Mouse (Mus musculus) embryonic facial prominence, embryonic 15.5 days (tissue): Measurements from ENCODE around the gene Zcchc24. TPM values are rescaled to one million over a fixed set of nuclear protein-coding genes. Genes with fewer than 3 reads are reported as not detected.
A peak's percentile ranks its signal among the peaks of the same experiment; 100 is the strongest.

Source experiments
- ATAC-seq: fragments of 200-750 bp; cut with Nextera tagmentation; 2 replicates; pipeline ENCODE4 v1.8.0; 2017; ENCODE audit warnings: low read depth, moderate TSS enrichment; ENCODE audit not compliant: insufficient number of reproducible peaks, low FRiP score, low TSS enrichment
- H3K27ac ChIP-seq: fragments of 300-500 bp; sonication (generic); replicated peaks from 2 replicates; pipeline ENCODE4 v1.5.1; 2015; ENCODE audit warnings: mild to moderate bottlenecking, inconsistent platforms
- H3K27me3 ChIP-seq: fragments of 300-500 bp; sonication (generic); 2 replicates; pipeline ENCODE4 v1.6.1; 2015; ENCODE audit warnings: inconsistent platforms
- H3K36me3 ChIP-seq: fragments of 300-500 bp; sonication (generic); 2 replicates; pipeline ENCODE4 v1.6.1; 2015; ENCODE audit warnings: mild to moderate bottlenecking, inconsistent platforms
- H3K4me1 ChIP-seq: fragments of 300-500 bp; sonication (generic); 2 replicates; pipeline ENCODE4 v1.6.1; 2015; ENCODE audit warnings: inconsistent platforms
- H3K4me2 ChIP-seq: fragments of 300-500 bp; sonication (generic); replicated peaks from 2 replicates; pipeline ENCODE4 v1.6.1; 2015; ENCODE audit warnings: mild to moderate bottlenecking, inconsistent platforms
- H3K4me3 ChIP-seq: fragments of 300-500 bp; sonication (generic); replicated peaks from 2 replicates; pipeline ENCODE4 v1.5.1; 2015; ENCODE audit warnings: mild to moderate bottlenecking, inconsistent platforms
- H3K9ac ChIP-seq: fragments of 300-500 bp; sonication (generic); 2 replicates; pipeline ENCODE4 v1.6.1; 2015; ENCODE audit warnings: inconsistent platforms
- H3K9me3 ChIP-seq: fragments of 300-500 bp; sonication (generic); replicated peaks from 2 replicates; pipeline ENCODE4 v1.6.1; 2016; ENCODE audit warnings: inconsistent platforms
- WGBS: fragments of 180-500 bp; shearing (Covaris S2); methylation state at CpG from one replicate; pipeline ENCODE4 v1.1.7; 2015; 5-methylcytosine and 5-hydroxymethylcytosine counted together
- polyA plus RNA-seq: library from polyadenylated mRNA; unstranded; fragments of >200 nt; fragmentation: Nextera tagmentation; extraction: Ambion mirVana; gene quantifications from 2 replicates; pipeline ENCODE4 v1.2.1, GENCODE M21; 2015

The Zcchc24 gene
- polyA plus RNA-seq, 1 experiment from 2014 or later: 34.0 TPM

DNA sequence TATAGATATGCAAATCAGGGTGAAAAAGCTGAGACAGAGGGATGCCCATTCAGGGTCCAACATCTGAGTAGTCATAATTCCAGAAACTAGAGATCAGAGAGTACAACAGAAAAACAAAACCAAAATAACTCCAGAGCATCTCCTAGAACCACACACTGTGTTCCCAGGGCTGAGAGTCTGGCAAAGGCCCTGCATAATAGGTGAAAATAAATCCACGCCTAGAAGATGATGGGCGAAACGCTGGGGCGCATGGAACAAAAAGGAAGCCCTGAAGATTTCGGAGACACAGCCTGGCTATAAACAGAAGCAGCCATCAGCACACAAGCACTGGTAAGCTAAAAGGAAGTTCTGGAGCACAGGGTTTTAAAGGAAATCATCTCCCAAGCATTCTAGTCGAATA lies 26.2 kb upstream of the Zcchc24 start:
- H3K4me3 ChIP-seq: no peak overlapping the region
- H3K9ac ChIP-seq: no peak overlapping the region
- H3K9me3 ChIP-seq: no peaks in the 10 kb centered on the region
- no peaks in the 10 kb centered on the region for H3K27me3 ChIP-seq
- no peaks in the 10 kb centered on the region for H3K36me3 ChIP-seq
- peak overlapping the region; percentile 79 for H3K27ac ChIP-seq
- 38% methylated on average over 6 of the region's 6 CpGs for WGBS
- no peak for ATAC-seq
- H3K4me1 ChIP-seq: peaks cover 21% of the 10 kb centered on the region
- 0 out of 2 replicates have a peak overlapping the region, but pooled peaks have one; percentile 6 for H3K4me2 ChIP-seq

DNA sequence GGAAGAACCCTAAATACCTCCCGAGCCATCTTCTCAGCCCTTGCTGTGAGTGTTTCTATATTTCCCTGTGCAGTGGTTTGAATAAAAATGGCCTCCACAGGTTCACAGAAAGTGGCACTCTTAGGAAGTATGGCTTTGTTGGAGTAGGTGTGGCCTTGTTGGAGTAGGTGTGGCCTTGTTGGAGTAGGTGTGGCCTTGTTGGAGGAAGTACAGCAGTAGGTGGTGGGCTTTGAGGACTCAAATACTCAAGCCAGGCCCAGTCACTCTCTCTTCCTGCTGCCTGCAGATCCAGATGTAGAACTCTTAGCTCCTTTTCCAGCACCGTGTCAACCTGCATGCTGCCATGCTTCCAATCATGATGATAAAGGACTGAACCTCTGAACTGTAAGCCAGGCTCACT lies 25.5 kb upstream of the Zcchc24 start:
- Histone ChIP-seq H3K9me3 (no peaks in the 10 kb centered on the region), H3K27me3 (no peaks in the 10 kb centered on the region), H3K4me1 (peaks cover 17% of the 10 kb centered on the region), H3K4me2 (no peak overlapping the region), H3K36me3 (no peaks in the 10 kb centered on the region), H3K27ac (no peak overlapping the region), H3K4me3 (no peak overlapping the region), H3K9ac (no peak overlapping the region)
- WGBS: 96% methylated on average over 2 of the region's 2 CpGs
- ATAC-seq: no peak

DNA sequence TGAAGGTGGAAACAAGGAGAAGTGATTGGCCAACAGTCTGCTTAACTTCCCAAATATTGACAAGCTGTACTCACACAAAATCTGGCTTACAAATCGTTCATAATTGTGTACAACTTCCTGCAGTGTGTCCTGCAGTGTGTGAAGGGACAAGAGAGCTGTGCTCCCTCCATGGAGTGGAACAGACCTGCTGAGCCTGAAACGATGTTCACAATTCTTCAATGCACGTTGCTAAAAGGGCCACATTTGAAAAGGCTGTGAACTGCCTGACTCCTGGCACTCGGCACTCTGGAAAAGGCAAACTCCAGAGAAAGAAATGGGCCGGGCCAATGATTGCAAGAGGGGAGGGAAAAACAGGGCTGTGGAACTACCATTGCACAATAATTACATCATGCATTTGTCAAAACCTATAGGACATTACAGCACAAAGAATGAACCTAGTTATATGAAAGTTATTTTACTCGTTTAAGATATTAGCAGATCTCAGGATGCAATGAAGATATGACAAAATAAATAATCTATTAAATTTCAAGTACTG lies 22.0 kb upstream of the Zcchc24 start:
- H3K4me3 ChIP-seq: no peak overlapping the region
- WGBS: 66% methylated on average over 6 of the region's 6 CpGs
- H3K36me3 ChIP-seq: no peaks in the 10 kb centered on the region
- no peaks in the 10 kb centered on the region for H3K27me3 ChIP-seq
- peaks cover 17% of the 10 kb centered on the region for H3K4me1 ChIP-seq
- no peak for ATAC-seq
- no peak overlapping the region for H3K4me2 ChIP-seq
- no peak overlapping the region for H3K9ac ChIP-seq
- H3K9me3 ChIP-seq: no peaks in the 10 kb centered on the region
- H3K27ac ChIP-seq: no peak overlapping the region

DNA sequence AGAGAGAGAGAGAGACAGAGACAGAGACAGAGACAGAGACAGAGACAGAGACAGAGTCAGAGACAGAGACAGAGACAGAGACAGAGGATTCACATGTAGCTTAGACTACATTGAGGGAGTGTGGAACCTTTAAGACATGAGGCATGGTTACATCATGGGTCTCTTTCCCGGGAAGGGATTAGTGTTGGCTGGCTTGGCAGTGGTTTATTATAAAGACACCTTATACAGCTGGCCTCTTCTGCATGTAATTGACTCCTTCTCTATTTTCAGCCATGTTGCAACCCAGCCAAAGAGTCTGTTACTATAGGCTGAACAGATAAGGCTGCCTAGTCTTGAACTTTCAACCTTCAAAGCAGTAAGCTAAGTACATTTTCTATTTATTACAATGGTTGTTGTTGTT lies 21.1 kb upstream of the Zcchc24 start:
- Histone ChIP-seq H3K4me2 (no peak overlapping the region), H3K27me3 (no peaks in the 10 kb centered on the region), H3K4me3 (no peak overlapping the region), H3K36me3 (no peaks in the 10 kb centered on the region), H3K4me1 (peaks cover 12% of the 10 kb centered on the region), H3K27ac (no peak overlapping the region), H3K9me3 (no peaks in the 10 kb centered on the region), H3K9ac (no peak overlapping the region)
- no peak for ATAC-seq
- 43% methylated on average over 1 of the region's 1 CpGs for WGBS

DNA sequence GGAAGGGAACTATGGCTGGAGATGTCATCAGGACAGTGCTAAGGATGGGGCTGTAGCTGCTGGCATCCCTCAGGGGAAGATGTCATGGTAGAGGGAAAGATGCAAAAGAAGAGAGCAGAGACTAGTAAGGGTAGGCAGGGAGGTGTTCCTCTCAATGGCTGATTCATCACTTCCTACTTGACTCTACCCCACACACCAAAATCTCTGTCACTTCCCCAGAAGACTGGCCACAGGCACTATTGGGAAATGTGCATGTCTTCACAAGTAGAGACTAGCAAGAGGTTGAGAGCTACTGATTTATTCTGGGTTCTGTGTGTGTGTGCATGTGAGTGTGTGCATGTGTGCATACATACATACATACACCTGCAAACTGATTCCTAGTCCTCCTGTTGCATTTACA lies 20.4 kb upstream of the Zcchc24 start:
- Histone ChIP-seq H3K9ac (no peak overlapping the region), H3K36me3 (no peaks in the 10 kb centered on the region), H3K4me1 (peaks cover 12% of the 10 kb centered on the region), H3K4me3 (no peak overlapping the region), H3K9me3 (no peaks in the 10 kb centered on the region), H3K27ac (no peak overlapping the region), H3K4me2 (no peak overlapping the region), H3K27me3 (no peaks in the 10 kb centered on the region)
- no peak for ATAC-seq

DNA sequence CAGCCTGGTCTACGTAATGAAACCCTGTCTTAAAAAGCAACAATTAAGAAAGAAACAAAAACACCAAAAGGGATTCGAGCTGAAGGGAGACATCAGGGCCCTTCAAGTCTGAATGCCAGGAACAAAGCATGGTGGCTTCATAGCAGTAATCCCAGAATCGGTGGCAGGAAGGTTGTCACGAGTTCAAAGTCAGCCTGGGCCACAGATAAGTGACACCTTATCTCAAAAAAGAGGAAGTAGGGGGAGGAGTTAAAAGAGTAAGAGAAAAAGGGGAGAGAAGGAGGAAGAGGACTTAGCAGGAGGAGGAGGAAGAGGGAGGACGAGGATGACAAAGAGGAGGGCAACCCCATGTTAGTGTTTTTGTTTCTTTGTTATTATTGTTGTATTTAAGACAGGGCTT lies 19.4 kb upstream of the Zcchc24 start:
- H3K27me3 ChIP-seq: no peaks in the 10 kb centered on the region
- H3K9ac ChIP-seq: no peak overlapping the region
- 65% methylated on average over 5 of the region's 5 CpGs for WGBS
- no peaks in the 10 kb centered on the region for H3K36me3 ChIP-seq
- H3K4me3 ChIP-seq: no peak overlapping the region
- no peak for ATAC-seq
- H3K4me1 ChIP-seq: peaks cover 15% of the 10 kb centered on the region
- no peak overlapping the region for H3K27ac ChIP-seq
- no peaks in the 10 kb centered on the region for H3K9me3 ChIP-seq
- no peak overlapping the region for H3K4me2 ChIP-seq

DNA sequence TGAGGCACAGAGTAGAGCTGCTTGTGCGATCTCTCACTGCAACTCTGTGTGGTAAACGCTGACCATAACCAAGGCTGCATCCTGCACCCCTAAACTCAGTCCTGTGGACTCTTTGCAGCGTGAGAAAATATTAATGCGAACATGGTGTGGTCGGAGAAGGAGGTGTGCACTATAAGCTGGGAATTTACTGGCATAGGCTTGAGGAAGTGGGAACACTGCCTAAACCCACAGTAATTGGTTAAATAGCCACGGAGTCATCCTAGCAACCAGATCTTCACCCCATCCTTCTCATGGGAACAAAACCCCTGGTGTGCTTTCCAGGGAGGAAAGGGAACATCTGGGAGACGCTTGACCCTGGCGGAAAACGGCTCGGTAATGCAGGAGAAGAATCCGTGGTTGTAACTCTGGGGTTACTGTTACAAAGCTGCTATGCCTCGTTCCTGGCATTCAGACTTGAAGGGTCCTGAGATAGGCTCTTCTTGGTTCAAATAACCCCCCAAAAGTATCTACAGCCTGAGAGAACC lies 18.6 kb upstream of the Zcchc24 start:
- Histone ChIP-seq H3K4me2 (no peak overlapping the region), H3K4me3 (no peak overlapping the region), H3K27ac (no peak overlapping the region), H3K27me3 (no peaks in the 10 kb centered on the region), H3K9me3 (no peaks in the 10 kb centered on the region), H3K36me3 (no peaks in the 10 kb centered on the region), H3K4me1 (peaks cover 17% of the 10 kb centered on the region), H3K9ac (no peak overlapping the region)
- WGBS: 52% methylated on average over 12 of the region's 12 CpGs
- no peak for ATAC-seq

DNA sequence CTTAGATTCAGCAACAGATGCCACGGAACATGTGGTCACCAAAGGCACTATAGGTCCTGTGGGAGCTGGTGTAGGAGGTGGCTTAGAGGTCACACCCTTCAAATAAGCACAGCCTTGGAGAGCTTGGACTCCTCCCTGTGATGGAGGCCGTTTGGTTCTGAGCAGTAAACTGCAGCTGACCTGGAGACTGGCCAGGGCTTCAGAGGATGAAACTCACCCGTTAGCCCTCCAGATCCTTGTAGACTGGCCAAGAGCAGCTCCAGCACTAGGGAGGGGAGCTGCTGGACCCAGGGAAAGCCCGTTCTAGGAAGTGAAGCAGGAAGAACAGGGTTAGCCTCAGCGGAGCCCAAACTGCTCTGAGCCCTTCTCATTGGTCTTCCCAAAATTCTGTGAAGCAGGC lies 18.1 kb upstream of the Zcchc24 start:
- H3K4me3 ChIP-seq: no peak overlapping the region
- peak; percentile 75 for ATAC-seq
- H3K4me2 ChIP-seq: no peak overlapping the region
- H3K9me3 ChIP-seq: no peaks in the 10 kb centered on the region
- 53% methylated on average over 5 of the region's 5 CpGs for WGBS
- no peak overlapping the region for H3K27ac ChIP-seq
- no peaks in the 10 kb centered on the region for H3K36me3 ChIP-seq
- H3K9ac ChIP-seq: no peak overlapping the region
- H3K27me3 ChIP-seq: no peaks in the 10 kb centered on the region
- H3K4me1 ChIP-seq: peaks cover 17% of the 10 kb centered on the region

DNA sequence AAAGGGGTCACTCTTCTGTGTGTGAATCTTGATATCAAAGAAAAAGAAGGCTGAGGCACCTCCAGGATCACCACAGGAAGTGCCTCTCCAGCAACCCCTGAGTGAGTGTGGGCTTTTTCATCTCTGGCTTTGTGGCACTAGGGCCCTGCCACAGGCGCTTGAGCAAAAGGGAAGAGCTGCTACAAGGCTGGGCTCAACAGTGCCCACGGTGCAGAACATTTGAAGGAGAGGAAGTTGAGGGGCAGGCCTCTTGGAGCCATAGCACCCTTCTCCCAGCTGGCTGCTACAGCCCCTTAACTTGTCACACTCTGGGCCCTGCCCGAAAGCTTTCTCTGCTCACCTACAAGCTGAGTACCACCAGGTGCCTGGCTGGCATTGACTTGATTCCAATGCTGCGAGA lies 16.4 kb upstream of the Zcchc24 start:
- Histone ChIP-seq H3K27me3 (no peaks in the 10 kb centered on the region), H3K36me3 (no peaks in the 10 kb centered on the region), H3K27ac (no peak overlapping the region), H3K4me1 (peaks cover 17% of the 10 kb centered on the region), H3K9ac (no peak overlapping the region), H3K4me2 (no peak overlapping the region), H3K9me3 (no peaks in the 10 kb centered on the region), H3K4me3 (no peak overlapping the region)
- no peak for ATAC-seq
- WGBS: 90% methylated on average over 4 of the region's 4 CpGs

DNA sequence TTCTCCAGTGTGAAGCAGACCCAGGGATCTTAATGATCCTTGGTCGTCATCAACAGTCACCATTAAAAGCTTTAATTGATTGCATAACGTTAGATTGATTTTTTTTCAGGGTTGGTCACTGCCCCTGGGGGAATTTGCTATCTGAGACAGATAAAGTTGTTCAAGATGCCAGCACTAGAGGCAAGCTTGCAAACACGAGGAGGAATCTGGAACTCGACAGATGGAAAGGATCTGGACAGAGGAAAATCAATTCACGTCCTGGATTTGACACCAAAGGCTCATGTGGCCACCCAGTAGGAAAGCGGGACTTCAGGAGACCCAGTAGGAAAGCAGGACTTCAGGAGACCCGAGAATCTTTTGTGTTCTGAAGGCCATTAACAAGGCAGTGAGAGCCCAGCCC lies 14.4 kb upstream of the Zcchc24 start:
- no peaks in the 10 kb centered on the region for H3K27me3 ChIP-seq
- 34% methylated on average over 7 of the region's 7 CpGs for WGBS
- H3K4me1 ChIP-seq: peaks cover 17% of the 10 kb centered on the region
- no peak overlapping the region for H3K4me2 ChIP-seq
- no peak for ATAC-seq
- H3K9ac ChIP-seq: no peak overlapping the region
- H3K27ac ChIP-seq: no peak overlapping the region
- H3K4me3 ChIP-seq: no peak overlapping the region
- no peaks in the 10 kb centered on the region for H3K9me3 ChIP-seq
- H3K36me3 ChIP-seq: no peaks in the 10 kb centered on the region

DNA sequence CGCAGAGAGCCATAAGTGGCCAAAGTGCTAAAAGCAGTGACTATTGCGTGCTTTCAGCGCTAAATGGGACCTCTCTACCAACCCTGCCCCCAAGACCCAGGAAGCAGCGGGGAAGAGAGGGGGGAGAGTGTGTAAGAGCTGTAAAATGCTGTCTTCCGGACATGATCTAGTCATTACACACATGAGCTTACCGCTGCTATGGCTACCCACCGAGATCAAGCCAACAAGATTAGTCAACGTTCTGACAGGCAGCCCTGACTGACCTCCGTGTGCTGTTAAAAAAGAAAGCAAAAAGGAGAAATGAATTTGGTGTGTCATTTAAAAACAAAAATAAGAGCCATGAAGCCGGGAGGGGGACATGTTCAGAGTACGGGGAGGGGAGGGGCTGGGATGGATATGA lies 11.8 kb upstream of the Zcchc24 start:
- WGBS: 70% methylated on average over 11 of the region's 11 CpGs
- ATAC-seq: no peak
- Histone ChIP-seq H3K27me3 (no peaks in the 10 kb centered on the region), H3K4me3 (no peak overlapping the region), H3K9ac (no peak overlapping the region), H3K4me2 (no peak overlapping the region), H3K27ac (no peak overlapping the region), H3K36me3 (no peaks in the 10 kb centered on the region), H3K9me3 (no peaks in the 10 kb centered on the region), H3K4me1 (peaks cover 10% of the 10 kb centered on the region; the same call in 1 of the 2 replicates)

DNA sequence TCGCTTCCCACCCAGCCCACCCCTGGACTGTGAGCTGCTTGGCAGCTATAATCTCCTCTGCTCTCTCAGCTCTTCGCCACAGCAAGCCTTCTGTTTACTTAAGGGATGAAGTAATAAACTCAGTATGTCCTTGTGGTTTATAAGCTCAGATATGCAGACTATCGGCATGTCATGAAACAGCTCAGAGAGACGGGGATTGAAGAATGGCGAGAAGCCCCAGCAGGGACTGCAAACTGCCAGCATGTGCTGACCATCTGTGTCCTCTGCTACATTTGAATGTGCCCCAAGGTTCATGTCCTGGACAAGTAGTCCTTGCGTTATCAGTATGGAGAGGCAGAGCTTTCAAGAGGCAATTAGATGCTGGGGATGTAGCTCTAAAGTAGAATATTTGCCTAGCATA lies 7.5 kb upstream of the Zcchc24 start:
- 32% methylated on average over 6 of the region's 6 CpGs for whole genome bisulfite sequencing
- no peak overlapping the region for H3K4me3 ChIP-seq
- no peaks in the 10 kb centered on the region for H3K36me3 ChIP-seq
- no peak for ATAC-seq
- no peaks in the 10 kb centered on the region for H3K27me3 ChIP-seq
- H3K4me2 ChIP-seq: no peak overlapping the region
- H3K27ac ChIP-seq: no peak overlapping the region
- H3K9me3 ChIP-seq: no peaks in the 10 kb centered on the region
- no peak overlapping the region for H3K9ac ChIP-seq
- H3K4me1 ChIP-seq: peaks cover 16% of the 10 kb centered on the region
